Mouse (Mus musculus): ENCODE data around the gene Iqcm. TPM values are rescaled to one million over a fixed set of nuclear protein-coding genes. Genes with fewer than 3 reads are reported as not detected.
"Not testable (repeated sequence)": the region's sequence is repeated elsewhere in the genome, so short reads cannot be mapped to it uniquely, and the experiment has no call there.

Iqcm gene
- polyA plus RNA-seq (2015; fragmentation: Nextera tagmentation; extraction: Ambion mirVana), result not detected in 2 replicates

GRCm38 (mm10) chr8:75448394-75448793, at the start of gene Iqcm:
Gene Iqcm, plus strand, starts transcription at chr8:75448694.
- ATAC-seq (replicated peaks), result no peak
- WGBS, result 94% methylated on average over 7 of the region's 7 CpGs
- Histone ChIP-seq H3K9me3 (no peaks in the 10 kb centered on the region), H3K4me1 (no peaks in the 10 kb centered on the region), H3K9ac (no peak within 1 kb of the TSS), H3K36me3 (replicated peaks) (no peaks in the 10 kb centered on the region), H3K4me3 (no peak within 1 kb of the TSS), H3K27ac (no peak within 1 kb of the TSS), H3K4me2 (no peak within 1 kb of the TSS), H3K27me3 (replicated peaks) (no peaks in the 10 kb centered on the region)

DNA sequence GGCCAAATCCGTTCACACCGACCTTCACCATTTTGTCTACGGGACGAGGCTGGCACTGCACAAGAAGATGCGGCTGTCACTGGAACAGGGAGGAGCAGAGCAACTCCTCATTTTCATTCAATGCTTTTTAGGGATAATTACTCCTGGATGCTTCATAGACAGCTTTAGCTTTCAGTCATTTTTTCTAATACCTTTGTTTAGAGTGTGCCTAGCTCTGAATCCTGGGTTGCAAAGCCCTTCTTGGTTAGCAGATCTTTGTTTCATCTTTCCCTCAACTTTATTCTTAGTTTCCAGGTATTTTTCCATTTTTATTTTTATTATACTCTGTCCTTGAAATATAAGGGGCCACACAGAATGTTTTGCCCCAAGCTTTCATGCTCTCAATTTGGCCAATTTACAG, 42.0 kb upstream of the Iqcm start, which contains the start of gene Gm10358:
Gene Gm10358, minus strand, starts transcription at position 101 of the 400 bp plus-strand sequence.
- WGBS, result 94% methylated on average over 5 of the region's 5 CpGs
- Histone ChIP-seq H3K9ac (no peak within 1 kb of the TSS), H3K4me2 (no peak within 1 kb of the TSS), H3K4me1 (no peaks in the 10 kb centered on the region), H3K27me3 (replicated peaks) (no peaks in the 10 kb centered on the region), H3K27ac (no peak within 1 kb of the TSS), H3K4me3 (no peak within 1 kb of the TSS), H3K36me3 (replicated peaks) (no peaks in the 10 kb centered on the region), H3K9me3 (no peaks in the 10 kb centered on the region)
- no peak for ATAC-seq (replicated peaks)

- H3K4me2 ChIP-seq; H3K9me3 ChIP-seq; H3K9ac ChIP-seq; H3K4me3 ChIP-seq; H3K36me3 ChIP-seq (replicated peaks); H3K4me1 ChIP-seq; ATAC-seq (replicated peaks); H3K27me3 ChIP-seq (replicated peaks); H3K27ac ChIP-seq: not testable (repeated sequence)
- WGBS, result 81% methylated on average over 3 of the region's 3 CpGs
These were observed 32.8 kb upstream of the Iqcm start for GRCm38 (mm10) chr8:75415696-75416095.

GRCm38 (mm10) chr8:75476756-75477155, 28.3 kb downstream of the Iqcm start:
- 78% methylated on average over 1 of the region's 1 CpGs for WGBS

GRCm38 (mm10) chr8:75489035-75489678, 40.7 kb downstream of the Iqcm start:
- WGBS, result 76% methylated on average over 13 of the region's 13 CpGs
- Histone ChIP-seq H3K4me3 (no peak overlapping the region), H3K9me3 (no peaks in the 10 kb centered on the region), H3K4me1 (no peaks in the 10 kb centered on the region), H3K36me3 (replicated peaks) (no peaks in the 10 kb centered on the region), H3K4me2 (no peak overlapping the region), H3K9ac (no peak overlapping the region), H3K27me3 (replicated peaks) (no peaks in the 10 kb centered on the region), H3K27ac (no peak overlapping the region)
- no peak for ATAC-seq (replicated peaks)

More at GRCm38 (mm10) chr8:75476756-75477155, 28.3 kb downstream of the Iqcm start:
- Histone ChIP-seq H3K4me3 (no peak overlapping the region), H3K4me1 (no peaks in the 10 kb centered on the region), H3K27me3 (replicated peaks) (no peaks in the 10 kb centered on the region), H3K4me2 (no peak overlapping the region), H3K9ac (no peak overlapping the region), H3K27ac (no peak overlapping the region), H3K36me3 (replicated peaks) (no peaks in the 10 kb centered on the region), H3K9me3 (no peaks in the 10 kb centered on the region)
- ATAC-seq (replicated peaks), result no peak

- Histone ChIP-seq H3K4me2 (no peak overlapping the region), H3K36me3 (replicated peaks) (no peaks in the 10 kb centered on the region), H3K4me1 (no peaks in the 10 kb centered on the region), H3K27ac (no peak overlapping the region), H3K27me3 (replicated peaks) (no peaks in the 10 kb centered on the region), H3K4me3 (no peak overlapping the region), H3K9me3 (no peaks in the 10 kb centered on the region), H3K9ac (no peak overlapping the region)
- no peak for ATAC-seq (replicated peaks)
- WGBS, result 26% methylated on average over 1 of the region's 1 CpGs
These were observed 60.8 kb downstream of the Iqcm start for GRCm38 (mm10) chr8:75509299-75509698.

GRCm38 (mm10) chr8:75513786-75514185, 65.3 kb downstream of the Iqcm start:
- 88% methylated on average over 3 of the region's 3 CpGs for WGBS
- H3K27me3 ChIP-seq (replicated peaks), result no peaks in the 10 kb centered on the region

GRCm38 (mm10) chr8:75549284-75549683, 100.8 kb downstream of the Iqcm start:
- Histone ChIP-seq H3K4me2 (no peak overlapping the region), H3K36me3 (replicated peaks) (no peaks in the 10 kb centered on the region), H3K27me3 (replicated peaks) (no peaks in the 10 kb centered on the region), H3K27ac (no peak overlapping the region), H3K4me3 (no peak overlapping the region), H3K4me1 (no peaks in the 10 kb centered on the region), H3K9me3 (no peaks in the 10 kb centered on the region), H3K9ac (no peak overlapping the region)
- WGBS, result 94% methylated on average over 3 of the region's 3 CpGs
- ATAC-seq (replicated peaks), result no peak

More at GRCm38 (mm10) chr8:75513786-75514185, 65.3 kb downstream of the Iqcm start:
- Histone ChIP-seq H3K4me3 (no peak overlapping the region), H3K27ac (no peak overlapping the region), H3K4me1 (no peaks in the 10 kb centered on the region), H3K36me3 (replicated peaks) (no peaks in the 10 kb centered on the region), H3K9ac (no peak overlapping the region), H3K9me3 (no peaks in the 10 kb centered on the region), H3K4me2 (no peak overlapping the region)
- no peak for ATAC-seq (replicated peaks)

- Histone ChIP-seq H3K9me3 (no peaks in the 10 kb centered on the region), H3K4me3 (no peak overlapping the region), H3K36me3 (replicated peaks) (no peaks in the 10 kb centered on the region), H3K9ac (no peak overlapping the region), H3K4me1 (no peaks in the 10 kb centered on the region), H3K4me2 (no peak overlapping the region), H3K27ac (no peak overlapping the region), H3K27me3 (replicated peaks) (no peaks in the 10 kb centered on the region)
- no peak for ATAC-seq (replicated peaks)
- WGBS, result 85% methylated on average over 2 of the region's 2 CpGs
These were observed 147.8 kb downstream of the Iqcm start for GRCm38 (mm10) chr8:75596281-75596680.

DNA sequence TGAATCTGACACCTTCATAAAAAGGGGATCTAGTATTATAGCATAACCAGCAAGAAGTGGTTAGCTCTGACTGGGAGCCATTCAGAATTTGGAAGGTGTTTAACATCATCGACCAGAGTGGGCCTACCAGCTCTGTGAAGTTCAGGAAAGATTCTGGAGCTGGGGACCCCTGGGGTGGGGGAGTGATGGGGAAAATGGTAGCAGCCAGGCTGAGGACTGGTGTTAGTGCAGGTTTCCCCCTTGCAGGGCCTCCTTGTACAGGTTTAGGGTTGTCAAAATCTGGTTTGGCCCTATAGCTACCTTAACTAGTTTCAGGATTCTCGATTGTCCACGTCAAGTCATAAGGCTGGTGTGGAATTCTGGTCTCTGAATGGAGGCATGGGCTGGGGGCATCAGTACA, 194.5 kb downstream of the Iqcm start:
- no peak for ATAC-seq (replicated peaks)
- H3K9me3 ChIP-seq, result no peaks in the 10 kb centered on the region
- no peaks in the 10 kb centered on the region for H3K36me3 ChIP-seq (replicated peaks)
- H3K4me2 ChIP-seq, result no peak overlapping the region
- no peak overlapping the region for H3K9ac ChIP-seq
- WGBS, result 94% methylated on average over 3 of the region's 3 CpGs
- no peak overlapping the region for H3K27ac ChIP-seq
- no peaks in the 10 kb centered on the region for H3K27me3 ChIP-seq (replicated peaks)
- no peak overlapping the region for H3K4me3 ChIP-seq
- H3K4me1 ChIP-seq, result no peaks in the 10 kb centered on the region

DNA sequence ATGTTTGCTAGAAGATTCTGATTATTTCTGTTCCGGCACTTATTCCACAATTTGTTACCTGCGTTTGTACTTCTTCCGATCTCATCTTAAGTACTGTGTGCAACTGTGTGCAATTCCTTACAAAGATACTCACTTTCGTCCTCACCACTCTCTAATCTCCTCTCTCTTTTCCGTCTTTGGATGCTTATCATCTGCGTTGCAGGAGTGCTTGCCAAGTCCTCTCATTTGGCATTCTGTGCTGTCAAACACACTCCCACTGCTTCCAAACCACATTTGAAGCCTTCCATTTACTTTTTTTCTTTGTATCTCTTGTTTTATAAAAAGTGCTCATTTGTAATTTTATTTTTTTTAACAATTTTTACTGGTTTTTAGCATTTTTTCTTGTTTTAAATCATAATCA, 210.8 kb downstream of the Iqcm start:
- no peak overlapping the region for H3K9ac ChIP-seq
- no peak overlapping the region for H3K4me3 ChIP-seq
- WGBS, result 83% methylated on average over 6 of the region's 6 CpGs
- no peaks in the 10 kb centered on the region for H3K36me3 ChIP-seq (replicated peaks)
- H3K4me1 ChIP-seq, result no peaks in the 10 kb centered on the region
- ATAC-seq (replicated peaks), result no peak
- no peak overlapping the region for H3K27ac ChIP-seq
- no peaks in the 10 kb centered on the region for H3K27me3 ChIP-seq (replicated peaks)
- no peak overlapping the region for H3K4me2 ChIP-seq
- no peaks in the 10 kb centered on the region for H3K9me3 ChIP-seq

- no peaks in the 10 kb centered on the region for H3K36me3 ChIP-seq (replicated peaks)
- no peaks in the 10 kb centered on the region for H3K27me3 ChIP-seq (replicated peaks)
- no peak overlapping the region for H3K27ac ChIP-seq
- no peak overlapping the region for H3K4me3 ChIP-seq
- ATAC-seq (replicated peaks), result no peak
- no peaks in the 10 kb centered on the region for H3K4me1 ChIP-seq
- 86% methylated on average over 3 of the region's 3 CpGs for WGBS
- H3K4me2 ChIP-seq, result no peak overlapping the region
- H3K9ac ChIP-seq, result no peak overlapping the region
- H3K9me3 ChIP-seq, result no peaks in the 10 kb centered on the region
These were observed 298.1 kb downstream of the Iqcm start for GRCm38 (mm10) chr8:75746561-75746960.

DNA sequence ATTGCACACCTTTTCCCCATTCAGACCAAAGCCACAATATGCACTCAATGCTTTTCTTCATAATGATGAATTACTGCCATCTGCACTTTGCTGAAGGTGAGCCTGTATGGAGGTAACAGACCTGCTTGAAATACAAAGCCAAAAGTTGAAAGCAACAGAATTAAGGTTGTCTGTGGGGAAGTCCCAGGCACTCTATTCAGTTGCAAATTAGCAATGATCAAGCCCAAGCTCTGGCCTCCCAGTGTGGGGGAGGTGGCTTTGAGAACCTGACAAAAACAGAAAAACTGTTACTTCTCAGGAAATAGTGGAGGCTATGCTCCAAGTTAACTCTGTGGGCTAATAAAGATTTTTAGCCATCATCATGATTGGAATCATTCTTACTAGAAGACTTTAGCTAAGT, 307.1 kb downstream of the Iqcm start:
- ATAC-seq (replicated peaks), result no peak
- Histone ChIP-seq H3K27me3 (replicated peaks) (no peaks in the 10 kb centered on the region), H3K36me3 (replicated peaks) (no peaks in the 10 kb centered on the region), H3K4me1 (no peaks in the 10 kb centered on the region), H3K4me3 (no peak overlapping the region), H3K9ac (no peak overlapping the region), H3K9me3 (no peaks in the 10 kb centered on the region), H3K4me2 (no peak overlapping the region), H3K27ac (no peak overlapping the region)
